Mouse (Mus musculus) kidney, embryonic 16.5 days (tissue): ENCODE results near the gene Gnas. TPM values are rescaled to one million over a fixed set of nuclear protein-coding genes. Genes with fewer than 3 reads are reported as not detected.

ENCODE experiments used
- ATAC-seq: fragments of 200-750 bp; cut with Nextera tagmentation; 2 replicates; pipeline ENCODE4 v1.8.0; 2017; ENCODE audit warnings: moderate TSS enrichment; ENCODE audit not compliant: low FRiP score, low TSS enrichment
- H3K27ac ChIP-seq: fragments of 300-500 bp; sonication (generic); 2 replicates; pipeline ENCODE4 v1.5.1; 2014; ENCODE audit warnings: low read length
- H3K27me3 ChIP-seq: fragments of 300-500 bp; sonication (generic); 2 replicates; pipeline ENCODE4 v1.6.1; 2014; ENCODE audit warnings: low read length, control low read depth, mixed read lengths; ENCODE audit not compliant: insufficient read depth
- H3K36me3 ChIP-seq: fragments of 300-500 bp; sonication (generic); 2 replicates; pipeline ENCODE4 v1.6.1; 2014; ENCODE audit warnings: low read length, control low read depth, mixed read lengths; ENCODE audit not compliant: insufficient read depth
- H3K4me1 ChIP-seq: fragments of 300-500 bp; sonication (generic); 2 replicates; pipeline ENCODE4 v1.6.1; 2014; ENCODE audit warnings: low read length, control low read depth, mixed read lengths; ENCODE audit not compliant: insufficient read depth
- H3K4me2 ChIP-seq: fragments of 300-500 bp; sonication (generic); replicated peaks from 2 replicates; pipeline ENCODE4 v1.6.1; 2014; ENCODE audit warnings: low read depth, low read length
- H3K4me3 ChIP-seq: fragments of 300-500 bp; sonication (generic); 2 replicates; pipeline ENCODE4 v1.5.1; 2014; ENCODE audit warnings: mild to moderate bottlenecking, low read length
- H3K9ac ChIP-seq: fragments of 300-500 bp; sonication (generic); replicated peaks from 2 replicates; pipeline ENCODE4 v1.6.1; 2014; ENCODE audit warnings: low read length
- H3K9me3 ChIP-seq: fragments of 300-500 bp; sonication (generic); 2 replicates; pipeline ENCODE4 v1.6.1; 2016; ENCODE audit warnings: low read length, control low read depth
- WGBS: fragments of 180-500 bp; shearing (Covaris S2); extraction: QIAGEN DNeasy Blood & Tissue Kit; methylation state at CpG from one replicate; pipeline ENCODE4 v1.1.7; 2014; 5-methylcytosine and 5-hydroxymethylcytosine counted together
- polyA plus RNA-seq: library from polyadenylated mRNA; unstranded; fragments of >200 nt; fragmentation: Nextera tagmentation; extraction: Ambion mirVana; gene quantifications from 2 replicates; pipeline ENCODE4 v1.2.1, GENCODE M21; 2015

Gene Gnas
- polyA plus RNA-seq, 1 experiment from 2014 or later: 1,325 TPM

DNA sequence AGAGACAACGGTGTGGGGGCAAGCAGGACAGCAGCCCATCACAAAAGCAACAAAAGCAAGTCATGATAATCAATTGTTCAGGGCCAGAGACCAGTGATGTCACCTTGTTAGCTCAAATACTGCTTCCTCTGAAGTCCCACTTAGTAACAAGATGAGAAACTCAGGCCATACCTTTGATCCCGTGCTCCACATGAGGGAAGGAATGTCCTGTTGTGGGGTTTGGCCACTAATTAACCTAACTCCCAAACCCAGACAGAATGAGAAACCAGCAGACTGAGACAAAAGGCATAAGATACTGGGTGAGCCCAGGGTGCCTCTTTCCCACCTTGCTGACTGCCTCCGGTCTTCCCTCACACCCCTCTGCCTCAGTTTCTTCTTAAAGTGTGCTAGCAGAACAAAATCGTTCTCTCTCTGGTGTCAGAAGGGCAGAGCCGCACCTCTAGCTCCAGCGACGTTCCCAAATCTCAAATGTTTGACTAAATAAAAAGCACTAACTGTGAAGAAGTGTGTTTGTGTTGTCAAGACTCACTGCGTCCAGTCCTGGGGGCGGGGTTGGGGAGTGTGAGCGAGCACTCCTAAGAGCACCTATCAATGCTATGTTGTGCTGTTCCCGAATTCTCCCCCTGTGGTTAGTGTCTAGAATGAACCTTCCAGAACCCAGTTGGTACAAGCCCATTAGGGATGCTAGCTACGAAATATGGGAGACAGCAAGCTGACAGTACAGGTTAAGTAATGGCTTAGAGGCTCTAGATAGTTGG, 4.7 kb downstream of the Gnas start:
- Histone ChIP-seq H3K9me3 (peaks cover 33% of the 10 kb centered on the region), H3K4me2 (no peak overlapping the region), H3K4me3 (peak overlapping the region; percentile 13; the same call in 1 of the 2 replicates), H3K27me3 (peaks cover 47% of the 10 kb centered on the region), H3K27ac (no peak overlapping the region), H3K4me1 (peaks cover 35% of the 10 kb centered on the region), H3K36me3 (peaks cover 53% of the 10 kb centered on the region), H3K9ac (no peak overlapping the region)
- ATAC-seq: peak; percentile 69
- 28% methylated on average over 12 of the region's 12 CpGs for WGBS

DNA sequence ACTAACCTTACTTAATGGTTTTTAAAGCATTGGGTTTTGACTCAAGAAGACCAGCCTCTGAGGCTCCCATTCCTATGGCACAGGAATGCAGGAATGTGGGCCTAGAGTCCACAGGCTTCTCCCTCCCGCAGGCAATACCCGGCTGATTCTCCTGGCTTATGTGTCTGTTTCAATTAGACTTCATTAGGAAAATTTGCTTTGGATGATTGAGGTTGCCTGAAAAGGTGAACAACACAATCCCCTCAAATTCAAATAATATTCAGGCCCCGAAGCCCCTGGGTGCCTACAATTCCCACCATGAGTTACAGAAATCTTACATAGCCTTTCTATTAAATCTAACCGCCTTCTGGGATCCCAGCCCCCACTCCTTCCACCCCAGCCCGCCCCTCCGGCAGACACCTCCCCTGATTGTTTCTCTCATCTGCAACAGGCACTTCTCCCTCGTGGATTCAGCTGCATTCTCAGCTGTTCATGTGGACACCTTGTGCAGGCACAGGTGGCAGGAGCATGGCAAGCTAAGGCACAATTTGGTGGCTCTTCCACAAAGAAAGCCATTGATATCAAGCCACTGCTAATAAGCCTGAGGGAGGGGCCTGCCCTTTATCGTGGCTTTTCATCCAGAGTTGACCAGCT, 7.0 kb downstream of the Gnas start:
- WGBS: 57% methylated on average over 8 of the region's 8 CpGs
- H3K9me3 ChIP-seq: peaks cover 28% of the 10 kb centered on the region
- peaks cover 25% of the 10 kb centered on the region for H3K27me3 ChIP-seq
- H3K4me1 ChIP-seq: peaks cover 35% of the 10 kb centered on the region
- ATAC-seq: no peak
- H3K27ac ChIP-seq: no peak overlapping the region
- H3K36me3 ChIP-seq: peaks cover 30% of the 10 kb centered on the region
- 0 out of 2 replicates have a peak overlapping the region, but pooled peaks have one; percentile 22 for H3K9ac ChIP-seq
- peak overlapping the region; percentile 53 for H3K4me2 ChIP-seq
- H3K4me3 ChIP-seq: peak overlapping the region; percentile 33; the same call in 1 of the 2 replicates

DNA sequence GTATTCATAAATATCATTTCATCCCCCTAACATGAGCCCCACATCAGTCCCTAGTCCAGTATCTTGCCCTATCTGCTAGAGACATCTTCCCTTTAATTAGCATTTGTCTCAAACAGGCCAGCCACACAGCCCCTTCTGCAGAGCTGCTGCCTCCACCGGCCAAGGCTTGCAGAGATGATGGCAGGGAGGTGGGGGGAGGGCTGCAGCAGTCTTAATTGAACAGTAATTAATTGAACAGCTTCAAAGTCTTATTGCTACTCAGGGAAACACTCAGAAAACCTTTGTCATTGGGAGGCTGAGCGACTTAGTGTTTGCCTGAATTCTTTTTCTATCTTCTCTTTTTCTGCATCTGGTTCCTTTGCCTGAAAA, 7.5 kb downstream of the Gnas start:
- Histone ChIP-seq H3K9ac (0 out of 2 replicates have a peak overlapping the region, but pooled peaks have one; percentile 22), H3K27me3 (peaks cover 20% of the 10 kb centered on the region), H3K4me3 (peak overlapping the region; percentile 33), H3K4me1 (peaks cover 35% of the 10 kb centered on the region), H3K4me2 (peak overlapping the region; percentile 53), H3K36me3 (peaks cover 25% of the 10 kb centered on the region), H3K9me3 (peaks cover 28% of the 10 kb centered on the region), H3K27ac (no peak overlapping the region)
- ATAC-seq: no peak
- WGBS: 30% methylated on average over 2 of the region's 2 CpGs

DNA sequence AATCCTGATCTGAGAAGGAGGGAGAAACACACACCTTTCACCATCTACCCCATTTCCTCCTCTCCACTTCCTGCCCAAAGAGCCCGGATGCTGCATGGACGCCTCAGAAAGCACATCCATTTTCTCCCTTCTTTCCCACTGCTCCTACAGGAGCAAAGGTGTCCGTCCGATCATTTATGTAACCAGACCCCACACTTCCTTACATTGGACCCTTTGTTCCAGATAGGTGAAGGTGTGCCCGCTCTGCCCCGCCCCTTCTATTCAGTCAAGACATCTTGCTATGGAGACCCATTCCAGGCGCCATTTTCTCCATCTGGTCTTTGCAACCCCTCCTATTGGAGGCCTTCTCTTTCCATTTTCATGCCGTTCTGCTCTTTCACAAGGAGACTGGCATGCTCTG, 10.3 kb downstream of the Gnas start:
- Histone ChIP-seq H3K9me3 (peaks cover 50% of the 10 kb centered on the region), H3K4me1 (peaks cover 32% of the 10 kb centered on the region), H3K9ac (peak overlapping the region; percentile 72), H3K27me3 (peaks cover 21% of the 10 kb centered on the region), H3K27ac (peak overlapping the region; percentile 87), H3K4me3 (peak overlapping the region; percentile 56), H3K4me2 (peak overlapping the region; percentile 56), H3K36me3 (peaks cover 10% of the 10 kb centered on the region; the same call in 1 of the 2 replicates)
- ATAC-seq: no peak
- WGBS: 45% methylated on average over 8 of the region's 8 CpGs

DNA sequence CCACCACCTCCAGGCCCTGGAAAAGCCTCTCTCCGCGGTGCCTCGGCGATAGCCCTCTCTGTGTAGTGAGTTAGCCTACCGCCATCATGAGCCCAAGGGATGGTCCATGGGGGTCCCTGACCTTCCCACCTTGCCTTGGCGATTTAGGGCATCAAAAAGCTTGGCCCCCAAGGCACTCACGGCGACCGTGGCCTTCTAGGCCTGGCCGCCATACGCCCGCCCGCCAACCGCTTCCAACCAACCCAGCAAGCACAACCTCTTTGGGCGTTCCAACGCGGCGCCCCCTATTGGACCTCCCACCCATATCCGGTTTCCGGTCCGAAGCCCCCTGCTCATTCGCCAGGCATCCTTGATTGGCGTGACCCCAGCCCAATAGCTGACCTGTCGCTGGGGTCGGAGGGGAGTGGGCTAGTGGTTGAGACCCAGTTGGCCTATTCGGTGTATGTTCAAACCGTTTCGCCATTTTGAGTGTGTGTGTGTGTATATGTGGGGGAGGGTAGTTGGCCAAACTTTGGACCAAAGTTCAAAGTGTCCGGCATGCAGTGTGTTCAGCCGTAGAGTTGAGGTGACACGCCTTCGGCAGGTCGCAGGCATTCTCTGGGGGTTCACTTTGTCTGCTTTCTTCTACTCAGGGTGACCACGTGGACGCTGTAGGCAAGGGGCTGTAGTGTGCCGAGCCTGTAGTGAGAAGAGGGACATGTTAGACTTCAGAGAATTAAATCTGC, 11.2 kb downstream of the Gnas start:
- Histone ChIP-seq H3K36me3 (peaks cover 17% of the 10 kb centered on the region), H3K4me3 (peak overlapping the region; percentile 56), H3K27me3 (peaks cover 29% of the 10 kb centered on the region), H3K9me3 (peaks cover 59% of the 10 kb centered on the region), H3K4me1 (peaks cover 40% of the 10 kb centered on the region), H3K27ac (peak overlapping the region; percentile 87), H3K4me2 (peak overlapping the region; percentile 56), H3K9ac (peak overlapping the region; percentile 72)
- WGBS: 44% methylated on average over 36 of the region's 36 CpGs
- peak; percentile 94 for ATAC-seq

DNA sequence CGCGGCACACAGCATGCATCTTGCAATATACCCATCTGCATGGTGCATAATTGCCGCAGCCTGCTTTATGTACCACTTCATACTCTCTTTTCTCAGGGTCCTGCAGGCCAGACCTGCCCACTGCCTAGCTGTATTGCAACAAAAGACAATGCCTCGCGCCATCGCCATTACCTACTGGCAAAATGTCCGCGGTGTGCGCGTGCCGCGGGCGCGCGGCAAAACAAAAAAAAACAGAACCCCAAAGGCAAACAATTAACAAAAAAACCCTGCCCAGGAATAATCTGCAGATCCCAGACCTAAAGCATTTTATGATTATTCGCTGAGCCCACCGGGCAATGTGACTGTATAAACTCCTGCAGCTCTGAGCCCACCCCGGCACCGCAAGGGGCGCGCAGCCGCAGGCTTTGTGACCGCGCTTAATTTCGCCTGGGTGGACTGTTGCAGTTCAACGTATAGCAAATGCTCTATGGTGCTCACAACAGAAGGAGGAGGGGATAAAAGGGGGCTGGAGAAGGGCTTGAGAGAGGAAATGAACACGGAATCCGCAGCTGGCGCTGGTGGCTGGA, 11.9 kb downstream of the Gnas start:
- H3K27ac ChIP-seq: peak overlapping the region; percentile 65
- ATAC-seq: 0 out of 2 replicates have a peak, but pooled peaks have one; percentile 1
- peak overlapping the region; percentile 53 for H3K4me2 ChIP-seq
- H3K9me3 ChIP-seq: peaks cover 66% of the 10 kb centered on the region
- peaks cover 34% of the 10 kb centered on the region for H3K27me3 ChIP-seq
- H3K4me1 ChIP-seq: peaks cover 37% of the 10 kb centered on the region
- peak overlapping the region; percentile 56 for H3K4me3 ChIP-seq
- H3K9ac ChIP-seq: peak overlapping the region; percentile 57; the same call in 1 of the 2 replicates
- WGBS: 46% methylated on average over 29 of the region's 29 CpGs
- H3K36me3 ChIP-seq: peaks cover 16% of the 10 kb centered on the region

DNA sequence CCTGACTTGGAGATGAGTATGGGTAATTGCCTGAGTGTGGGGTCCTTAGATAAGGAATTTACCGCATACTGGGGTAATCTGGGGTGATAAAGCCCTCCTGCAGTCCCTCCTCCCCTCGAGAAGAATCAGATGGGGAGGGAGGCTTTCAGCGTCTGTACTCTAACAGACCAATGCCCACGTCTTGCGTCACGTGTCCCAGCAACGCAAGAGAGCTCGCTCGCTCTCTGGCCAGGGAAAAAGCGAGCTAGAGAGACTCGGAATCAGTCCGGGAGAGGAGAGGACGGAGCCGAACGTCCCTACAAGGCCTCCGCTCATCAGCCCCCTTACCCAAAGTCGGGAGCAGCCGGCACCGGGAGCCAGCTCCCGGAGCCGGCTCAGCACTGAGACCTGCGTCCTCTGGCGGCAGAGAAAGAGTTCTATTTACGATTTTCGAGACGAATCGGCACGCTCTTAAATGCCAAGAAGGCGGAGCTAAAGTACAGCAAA, 13.0 kb downstream of the Gnas start:
- 53% methylated on average over 29 of the region's 29 CpGs for WGBS
- H3K9ac ChIP-seq: no peak overlapping the region
- no peak for ATAC-seq

DNA sequence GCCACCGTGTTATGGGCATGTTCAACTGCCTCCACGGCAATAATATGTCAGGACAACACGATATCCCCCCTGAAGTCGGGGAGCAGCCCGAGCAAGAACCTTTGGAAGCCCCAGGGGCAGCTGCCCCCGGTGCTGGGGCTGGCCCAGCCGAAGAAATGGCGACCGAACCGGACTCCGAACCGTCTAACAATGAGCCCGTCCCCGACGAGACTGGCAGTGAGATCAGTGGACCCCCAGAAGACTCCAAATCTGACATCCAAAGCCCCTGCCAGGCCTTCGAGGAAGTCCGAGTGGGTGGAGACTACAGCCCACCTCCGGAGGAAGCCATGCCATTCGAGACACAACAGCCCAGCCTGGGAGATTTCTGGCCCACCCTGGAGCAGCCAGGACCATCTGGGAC, 13.7 kb downstream of the Gnas start:
- 71% methylated on average over 19 of the region's 19 CpGs for WGBS
- Histone ChIP-seq H3K4me1 (peaks cover 20% of the 10 kb centered on the region), H3K36me3 (peaks cover 11% of the 10 kb centered on the region), H3K4me2 (peak overlapping the region; percentile 62; the same call in 1 of the 2 replicates), H3K9me3 (peaks cover 69% of the 10 kb centered on the region), H3K9ac (no peak overlapping the region), H3K27me3 (peaks cover 37% of the 10 kb centered on the region), H3K27ac (no peak overlapping the region), H3K4me3 (0 out of 2 replicates have a peak overlapping the region, but pooled peaks have one; percentile 41)
- no peak for ATAC-seq

More for the DNA sequence above, 13.0 kb downstream of the Gnas start:
- peaks cover 37% of the 10 kb centered on the region for H3K27me3 ChIP-seq
- H3K27ac ChIP-seq: no peak overlapping the region
- H3K36me3 ChIP-seq: peaks cover 11% of the 10 kb centered on the region
- H3K4me1 ChIP-seq: peaks cover 27% of the 10 kb centered on the region
- peaks cover 69% of the 10 kb centered on the region for H3K9me3 ChIP-seq
- H3K4me2 ChIP-seq: peak overlapping the region; percentile 24; the same call in 1 of the 2 replicates
- H3K4me3 ChIP-seq: peak overlapping the region; percentile 9; the same call in 1 of the 2 replicates

DNA sequence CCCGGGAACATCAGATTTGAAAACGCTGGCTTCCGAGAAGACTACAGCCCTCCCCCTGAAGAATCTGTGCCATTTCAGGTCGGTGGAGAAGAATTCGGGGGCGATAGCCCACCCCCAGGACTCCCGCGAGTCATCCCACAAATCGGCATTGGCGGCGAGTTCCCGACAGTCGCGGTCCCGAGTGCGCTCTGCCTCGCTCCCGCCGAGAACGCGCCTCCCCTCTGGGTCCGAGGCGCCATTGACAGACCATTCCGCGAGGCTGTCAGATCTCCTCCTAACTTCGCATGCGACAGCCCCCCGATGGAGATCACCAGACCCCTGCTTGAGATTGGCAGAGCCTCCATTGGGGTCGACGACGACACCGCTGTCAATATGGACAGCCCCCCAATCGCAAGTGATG, 14.4 kb downstream of the Gnas start:
- ATAC-seq: no peak
- H3K9ac ChIP-seq: no peak overlapping the region
- peaks cover 37% of the 10 kb centered on the region for H3K27me3 ChIP-seq
- peaks cover 69% of the 10 kb centered on the region for H3K9me3 ChIP-seq
- peak overlapping the region; percentile 62 for H3K4me2 ChIP-seq
- H3K4me1 ChIP-seq: peaks cover 15% of the 10 kb centered on the region
- H3K36me3 ChIP-seq: peaks cover 11% of the 10 kb centered on the region
- 43% methylated on average over 33 of the region's 33 CpGs for WGBS
- no peak overlapping the region for H3K27ac ChIP-seq
- H3K4me3 ChIP-seq: peak overlapping the region; percentile 41
